Mouse (Mus musculus) fat pad, adult 2 months (tissue): ENCODE measurements around the gene Nfatc3.

Source experiments
- DNase-seq: peaks from one replicate; pipeline ENCODE4 v3.0.0-alpha.2; 2011; ENCODE audit warnings: low read depth, low spot score; ENCODE audit errors: extremely low read depth

Gene Nfatc3

DNA sequence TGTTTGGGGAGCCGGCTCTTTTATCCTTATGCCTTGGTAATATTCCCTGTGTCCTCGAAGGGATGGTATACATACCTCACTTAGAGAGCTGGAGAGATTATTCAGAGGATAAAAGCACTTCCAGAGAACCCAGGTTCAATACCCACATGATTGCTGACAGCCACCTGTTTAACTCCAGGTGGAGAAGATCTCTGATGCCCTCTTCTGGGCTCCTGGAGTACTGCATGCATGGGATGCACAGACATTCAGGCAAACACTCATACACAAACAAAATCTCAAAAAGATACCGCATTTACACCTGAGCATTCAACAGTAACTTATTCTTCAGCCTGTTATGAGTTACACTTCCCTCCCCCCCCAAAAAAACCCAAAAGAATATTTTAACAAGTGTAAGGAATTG, 57.3 kb downstream of the Nfatc3 start:
- no peak for DNase-seq

GRCm38 (mm10) chr8:106123443-106123842, 64.8 kb downstream of the Nfatc3 start:
- no peak for DNase-seq

DNA sequence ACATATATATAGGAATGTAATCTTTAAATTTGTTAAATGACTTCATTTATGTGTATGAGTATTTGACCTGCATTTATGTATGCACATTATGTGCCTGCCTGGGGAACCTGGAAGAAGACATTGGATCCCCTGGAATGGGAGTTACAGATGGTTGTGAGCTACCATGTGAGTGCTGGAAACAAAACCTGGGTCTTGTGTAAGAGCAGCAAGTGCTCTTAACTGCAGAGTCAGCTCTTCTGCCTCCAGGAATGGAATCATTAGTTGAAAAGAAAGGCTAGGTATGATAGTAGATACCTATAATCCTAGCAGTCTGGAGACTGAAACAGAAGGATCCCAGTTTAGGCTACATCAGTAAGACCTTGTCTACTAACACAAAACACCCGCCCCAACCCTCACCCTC, 67.4 kb downstream of the Nfatc3 start:
- DNase-seq = no peak

DNA sequence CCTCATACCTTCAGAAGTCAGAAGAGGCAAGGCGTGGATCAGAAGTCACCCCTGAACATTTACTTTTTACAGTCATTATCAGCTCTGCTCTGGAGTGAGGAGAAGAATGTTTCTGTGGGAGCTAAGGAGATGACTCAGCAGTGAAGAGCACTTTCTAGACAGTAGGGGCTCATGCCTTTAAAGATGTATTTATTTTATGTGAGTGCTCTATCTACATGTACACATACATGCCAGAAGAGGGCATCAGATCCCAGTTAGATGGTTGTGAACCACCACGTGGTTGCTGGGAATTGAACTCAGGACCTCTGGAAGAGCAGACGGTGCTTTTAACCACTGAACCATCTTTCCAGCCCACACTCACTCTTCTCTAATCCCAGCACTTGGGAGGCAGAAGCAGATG, 68.4 kb downstream of the Nfatc3 start:
- DNase-seq = no peak

DNA sequence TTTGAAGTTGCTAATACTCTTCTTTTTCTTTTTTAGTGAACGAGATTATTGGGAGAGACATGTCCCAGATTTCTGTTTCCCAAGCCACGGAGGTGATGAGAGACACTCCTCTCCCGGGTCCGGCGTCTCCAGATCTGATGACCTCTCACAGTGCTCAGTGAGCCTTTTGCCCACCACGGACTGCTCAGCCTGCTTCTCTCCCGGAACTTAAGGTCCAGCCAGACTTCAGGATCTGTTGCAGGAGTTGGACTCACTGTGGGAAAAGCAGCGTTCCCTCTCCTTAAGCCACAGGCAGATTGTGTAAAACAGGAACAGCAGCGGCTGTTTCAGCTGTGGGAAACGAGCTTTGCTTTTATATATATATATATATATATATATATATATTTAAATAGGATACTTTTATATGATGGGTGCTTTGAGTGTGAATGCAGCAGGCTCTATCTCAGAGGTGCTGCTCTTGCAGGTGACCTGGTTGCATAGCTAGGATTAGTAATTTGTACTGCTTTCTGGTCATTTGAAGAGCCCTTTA, 69.3 kb downstream of the Nfatc3 start:
- DNase-seq = no peak

DNA sequence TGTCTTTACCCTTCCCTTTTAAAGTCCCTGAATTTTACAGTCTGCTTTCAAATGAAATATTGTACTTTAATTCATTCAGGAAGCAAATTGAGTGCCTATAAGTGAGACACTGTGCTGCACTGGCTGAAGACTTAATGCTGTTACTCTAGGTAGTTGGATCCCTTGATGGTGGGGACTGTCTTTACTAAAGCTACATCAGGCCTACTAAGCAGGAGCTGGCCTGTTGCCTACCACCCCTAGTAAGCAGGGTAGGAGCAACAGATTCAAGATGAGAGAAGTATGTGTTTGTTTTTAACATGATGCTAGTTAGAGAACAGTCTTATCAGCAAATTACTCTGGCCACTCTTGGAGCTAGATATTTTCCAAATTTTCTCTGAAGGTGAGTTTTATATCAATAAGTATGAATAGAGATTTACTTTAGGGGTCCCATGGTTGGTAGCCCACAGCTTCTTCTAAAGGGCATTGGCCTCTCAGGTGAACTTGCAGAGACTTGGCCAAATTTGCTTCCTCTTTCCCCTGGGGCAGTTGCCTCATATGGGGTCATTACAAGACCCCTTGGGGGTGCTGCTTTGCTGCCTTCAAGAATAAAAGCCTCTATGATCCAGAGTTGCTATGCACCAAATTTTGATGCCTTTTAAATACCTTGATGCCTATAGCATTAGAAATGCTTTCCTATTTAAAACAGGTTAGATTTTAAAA, 70.7 kb downstream of the Nfatc3 start:
- no peak for DNase-seq

GRCm38 (mm10) chr8:106129997-106130396, 71.4 kb downstream of the Nfatc3 start:
- DNase-seq = no peak

DNA sequence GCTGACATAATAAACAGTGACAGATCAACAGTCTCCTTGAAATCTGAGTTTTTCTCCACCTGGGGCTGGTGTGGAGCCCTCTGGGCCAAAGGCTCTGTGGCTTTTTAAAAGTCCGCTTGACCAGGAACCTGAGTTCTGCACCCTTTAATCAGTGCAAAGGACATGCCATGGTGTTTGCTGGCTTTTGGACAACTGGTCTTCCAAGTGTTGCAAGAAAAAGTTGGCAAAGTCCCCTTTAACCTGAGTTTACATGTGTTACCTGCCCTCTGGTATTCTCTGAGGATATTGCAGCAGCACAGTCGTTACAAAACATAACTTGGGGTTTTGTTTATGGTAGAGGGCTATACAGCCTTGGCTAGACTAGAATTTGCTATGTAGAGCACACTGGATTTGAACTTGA, 71.9 kb downstream of the Nfatc3 start:
- DNase-seq = no peak

DNA sequence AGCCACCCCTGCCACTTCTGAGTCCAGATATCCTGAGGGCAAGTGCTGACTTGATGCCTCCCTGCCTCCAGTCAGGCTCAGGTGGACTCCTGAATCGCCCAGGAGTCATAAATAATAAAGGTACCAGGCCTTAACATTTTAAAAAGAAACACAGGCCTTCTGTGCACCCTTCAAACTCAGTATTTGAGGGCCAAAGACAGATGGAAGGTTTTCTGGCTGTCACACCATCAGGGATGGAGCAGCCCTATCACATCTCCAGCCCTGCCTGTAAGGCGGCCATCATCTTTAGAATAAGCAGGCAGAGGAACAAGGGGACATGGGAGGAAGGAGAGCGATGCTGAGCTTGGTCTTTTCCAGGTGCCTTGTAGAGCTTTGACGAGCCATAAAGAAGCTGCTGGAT, 72.4 kb downstream of the Nfatc3 start:
- no peak for DNase-seq

GRCm38 (mm10) chr8:106131488-106132222, 73.0 kb downstream of the Nfatc3 start:
- DNase-seq = no peak

- DNase-seq = no peak
These were observed 73.7 kb downstream of the Nfatc3 start for GRCm38 (mm10) chr8:106132356-106132755.

DNA sequence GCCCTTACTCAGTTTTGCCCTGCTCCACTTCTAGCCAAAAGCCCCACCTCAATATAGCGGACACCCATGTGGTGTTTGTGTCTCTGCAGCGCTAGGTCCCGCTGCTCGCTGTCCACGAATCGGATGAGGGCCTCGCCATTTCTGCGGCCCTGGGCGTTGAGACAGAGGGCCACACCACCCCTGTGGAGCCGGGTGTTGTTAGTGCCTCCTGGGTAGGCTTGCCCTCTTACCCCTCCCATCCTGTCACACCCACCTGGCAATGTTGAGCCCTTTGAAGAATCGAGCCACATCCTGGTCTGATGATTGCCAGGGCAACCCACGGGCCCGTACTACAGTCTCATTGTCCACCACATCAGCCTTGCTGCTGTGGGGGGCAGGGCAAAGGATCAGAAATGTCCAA, 74.9 kb downstream of the Nfatc3 start:
- no peak for DNase-seq

GRCm38 (mm10) chr8:106133946-106134345, 75.3 kb downstream of the Nfatc3 start:
- no peak for DNase-seq

DNA sequence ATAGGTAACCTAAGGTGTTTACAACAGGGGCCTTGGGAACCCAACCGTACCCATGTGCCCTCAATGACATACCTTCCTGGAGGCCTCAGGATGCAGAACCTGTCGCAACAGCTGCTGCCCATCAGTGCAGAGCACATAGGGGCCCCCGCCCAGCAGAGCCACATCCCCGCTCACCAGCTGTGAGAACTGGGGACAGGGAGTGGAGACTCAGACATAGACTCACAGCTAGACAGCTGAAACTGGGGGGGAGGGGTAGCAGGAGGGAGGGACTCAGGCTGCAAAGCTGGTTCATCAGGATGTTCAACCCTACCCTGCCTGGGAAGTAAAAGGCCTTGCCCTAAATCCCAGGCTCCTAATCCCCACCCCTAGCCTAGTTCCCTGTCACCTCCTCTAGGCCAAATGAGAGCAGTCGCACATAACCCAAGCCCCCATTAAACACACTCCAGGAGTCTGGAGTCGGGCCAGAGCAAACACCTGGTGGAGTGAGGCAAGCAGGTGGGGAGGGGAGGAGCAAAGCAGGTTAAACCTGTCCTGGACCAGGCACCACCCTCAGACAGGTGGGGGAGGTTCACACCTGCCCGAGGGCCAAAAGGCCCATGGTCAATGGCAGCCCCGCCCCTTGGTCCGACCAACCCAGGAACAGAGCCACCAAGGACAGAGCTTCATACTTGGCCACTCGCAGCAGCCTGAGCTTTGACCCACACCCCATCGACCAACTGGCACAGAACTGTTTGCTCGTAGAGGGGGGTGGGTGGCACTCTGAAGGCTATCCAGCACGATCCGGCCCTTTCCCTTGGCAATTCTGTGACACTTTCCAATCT, 76.3 kb downstream of the Nfatc3 start:
- peak; percentile 97 for DNase-seq

- no peak for DNase-seq
These were observed 77.0 kb downstream of the Nfatc3 start for GRCm38 (mm10) chr8:106135672-106136071.

DNA sequence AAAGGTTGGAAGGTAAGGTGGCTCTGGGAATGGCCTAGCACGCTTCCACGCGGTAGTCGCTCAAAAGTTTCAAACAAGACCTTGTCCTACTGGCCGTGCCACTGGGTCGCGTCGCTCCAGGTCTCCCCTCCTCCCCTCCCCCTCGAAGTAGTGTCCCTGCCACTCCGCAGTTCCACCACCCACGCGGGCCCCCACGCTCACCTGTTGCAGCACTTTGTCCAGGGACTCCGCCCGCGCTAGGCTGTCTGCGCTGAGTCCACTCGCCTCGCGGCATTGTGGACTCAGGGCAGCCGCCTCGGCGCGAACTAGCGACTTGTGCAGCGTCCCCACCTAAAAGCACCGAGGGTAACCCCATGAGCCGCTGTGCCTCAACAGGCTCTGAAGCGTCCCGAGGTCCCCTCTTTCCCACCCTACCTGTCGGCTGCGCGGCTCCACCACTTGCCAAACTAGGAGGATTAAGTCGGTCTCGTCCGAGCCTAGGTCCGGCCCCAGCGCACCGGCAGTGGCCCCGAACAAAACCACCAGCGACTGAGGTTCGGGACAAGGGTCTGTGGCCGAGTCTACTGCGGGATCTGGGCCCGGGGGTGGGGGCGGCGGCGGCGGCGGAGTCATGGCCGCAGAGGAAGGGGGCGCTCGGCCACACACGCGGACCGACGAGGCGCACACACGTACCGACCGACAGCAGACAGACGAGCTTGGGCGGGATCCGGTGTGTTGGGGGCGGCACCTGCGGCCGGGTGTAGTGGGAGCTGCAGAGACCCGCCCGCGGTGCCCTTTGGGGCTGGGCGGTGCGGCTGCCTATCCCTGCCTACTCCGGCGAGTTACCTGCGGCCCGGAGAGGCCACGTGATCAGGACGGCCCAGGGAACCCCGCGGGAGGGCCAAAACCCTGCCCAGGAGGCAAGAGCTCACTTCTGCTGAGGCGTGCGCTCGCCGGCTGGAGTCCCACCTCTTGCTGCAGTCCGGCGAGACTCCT, 77.8 kb downstream of the Nfatc3 start, which contains the start of gene Esrp2:
TSS of gene Esrp2 (minus strand) at position 819 of the 975 bp plus-strand sequence.
- no peak for DNase-seq

- DNase-seq = no peak
These were observed 78.7 kb downstream of the Nfatc3 start for GRCm38 (mm10) chr8:106137218-106137905.

GRCm38 (mm10) chr8:106137906-106138477, 79.4 kb downstream of the Nfatc3 start:
- no peak for DNase-seq

DNA sequence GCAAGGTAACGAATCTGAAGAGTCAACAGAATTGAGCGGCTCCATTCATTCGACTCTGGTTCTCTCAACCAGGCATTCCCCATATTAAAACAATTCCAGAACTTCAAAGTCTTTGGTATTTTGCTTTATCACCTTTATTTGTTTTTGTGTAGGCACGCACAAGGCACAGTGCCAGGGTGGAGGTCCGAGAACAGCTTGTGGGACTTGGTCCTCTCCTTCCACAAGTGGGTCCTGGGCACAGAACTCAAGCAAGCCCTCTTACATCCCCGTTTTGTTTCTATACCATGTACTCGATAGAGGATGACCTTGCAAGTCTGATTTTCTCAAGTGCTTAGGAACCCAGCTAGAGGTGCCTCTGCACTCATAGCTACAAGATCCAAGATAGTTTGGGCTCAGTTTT, 80.0 kb downstream of the Nfatc3 start:
- no peak for DNase-seq
